Mouse (Mus musculus): ENCODE measurements around the gene Agap3. TPM values are rescaled to one million over a fixed set of nuclear protein-coding genes. Genes with fewer than 3 reads are reported as not detected.

Agap3 gene
- polyA plus RNA-seq, 1 experiment from 2014 or later, result 24.1 TPM

DNA sequence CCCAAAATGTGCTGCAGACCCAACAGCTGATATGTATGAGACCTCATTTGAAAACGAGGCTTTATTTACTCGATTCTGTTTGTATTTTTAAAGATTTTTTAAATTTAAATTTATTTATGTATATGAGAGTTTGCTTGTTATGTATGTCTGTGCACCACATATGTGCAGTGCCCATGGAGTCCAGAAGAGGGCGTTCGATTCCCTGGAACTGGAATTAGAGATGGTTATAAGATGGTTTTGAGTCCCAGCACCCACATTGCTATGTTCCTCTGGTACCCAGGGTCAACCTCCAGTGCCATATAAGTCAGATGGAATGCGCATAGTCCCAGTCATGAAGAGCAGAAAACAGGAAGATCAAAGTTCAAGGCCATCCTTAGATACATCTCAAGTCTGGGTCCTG lies 82.3 kb downstream of the Agap3 start:
- DNase-seq (ENCODE audit: extremely low spot score, low spot score), result no peak
- Histone ChIP-seq H3K27me3 (ENCODE audit: poor library complexity, severe bottlenecking) (peaks cover 61% of the 10 kb centered on the region), H3K9me3 (no peaks in the 10 kb centered on the region), H3K27ac (no peak overlapping the region), H3K4me3 (no peak overlapping the region), H3K36me3 (replicated peaks) (no peaks in the 10 kb centered on the region), H3K4me1 (peaks cover 35% of the 10 kb centered on the region)
- WGBS, result 59% methylated on average over 5 of the region's 5 CpGs

DNA sequence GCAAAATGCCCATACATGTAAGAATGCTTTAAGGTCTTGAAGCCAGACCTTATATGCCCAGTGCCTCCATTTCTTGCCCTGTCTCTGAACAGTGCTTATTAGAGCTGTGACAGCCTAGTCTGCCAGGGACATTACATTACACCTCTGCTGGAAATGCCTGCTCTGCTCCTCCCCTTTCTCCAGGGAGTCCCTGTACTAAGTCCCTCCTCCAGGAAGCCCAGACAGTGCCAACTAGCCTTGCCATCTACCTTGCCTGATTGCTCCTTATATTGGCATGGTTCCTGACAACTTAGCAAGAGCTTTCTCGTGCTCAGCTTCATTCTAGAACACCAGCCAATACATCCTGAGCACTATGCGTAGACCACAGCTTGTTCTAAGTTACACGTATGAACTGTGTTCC lies 83.8 kb downstream of the Agap3 start:
- H3K4me3 ChIP-seq, result no peak overlapping the region
- no peak overlapping the region for H3K27ac ChIP-seq
- no peak for DNase-seq (ENCODE audit: extremely low spot score, low spot score)
- no peaks in the 10 kb centered on the region for H3K9me3 ChIP-seq
- no peaks in the 10 kb centered on the region for H3K36me3 ChIP-seq (replicated peaks)
- peaks cover 31% of the 10 kb centered on the region for H3K4me1 ChIP-seq
- H3K27me3 ChIP-seq (ENCODE audit: poor library complexity, severe bottlenecking), result peaks cover 56% of the 10 kb centered on the region
- WGBS, result 84% methylated on average over 3 of the region's 3 CpGs

DNA sequence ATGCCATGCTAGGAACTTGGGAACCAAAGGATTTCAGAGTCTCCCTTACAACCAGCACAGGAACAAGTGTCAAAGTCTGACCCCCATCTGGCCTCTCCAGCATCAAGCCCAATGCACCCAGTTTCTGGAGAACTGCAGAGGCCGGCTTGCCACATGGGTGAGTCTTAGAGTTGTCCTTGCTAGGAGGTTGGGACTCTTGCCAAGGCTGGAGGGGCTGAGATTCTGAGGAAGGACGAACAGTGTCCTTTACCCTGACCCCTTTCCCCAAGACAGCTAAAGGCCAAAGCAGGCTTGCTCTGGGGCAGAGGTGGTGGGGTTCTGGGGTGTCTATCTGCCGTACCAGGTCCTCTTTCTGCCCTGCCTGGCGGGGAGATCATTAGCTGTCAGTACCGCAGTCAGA lies 84.5 kb downstream of the Agap3 start:
- H3K9me3 ChIP-seq, result no peaks in the 10 kb centered on the region
- no peak overlapping the region for H3K27ac ChIP-seq
- peaks cover 53% of the 10 kb centered on the region for H3K27me3 ChIP-seq (ENCODE audit: poor library complexity, severe bottlenecking)
- no peaks in the 10 kb centered on the region for H3K36me3 ChIP-seq (replicated peaks)
- WGBS, result 85% methylated on average over 5 of the region's 5 CpGs
- peaks cover 39% of the 10 kb centered on the region for H3K4me1 ChIP-seq
- H3K4me3 ChIP-seq, result no peak overlapping the region
- no peak for DNase-seq (ENCODE audit: extremely low spot score, low spot score)

GRCm38 (mm10) chr5:24537618-24538017 lies 85.6 kb downstream of the Agap3 start:
- Histone ChIP-seq H3K4me3 (no peak overlapping the region), H3K27me3 (ENCODE audit: poor library complexity, severe bottlenecking) (peaks cover 42% of the 10 kb centered on the region), H3K27ac (0 out of 2 replicates have a peak overlapping the region, but pooled peaks have one; percentile 36), H3K4me1 (peaks cover 39% of the 10 kb centered on the region), H3K36me3 (replicated peaks) (no peaks in the 10 kb centered on the region), H3K9me3 (no peaks in the 10 kb centered on the region)
- 71% methylated on average over 16 of the region's 16 CpGs for WGBS
- no peak for DNase-seq (ENCODE audit: extremely low spot score, low spot score)

- H3K4me3 ChIP-seq, result no peak overlapping the region
- H3K27ac ChIP-seq, result 0 out of 2 replicates have a peak overlapping the region, but pooled peaks have one; percentile 27
- peaks cover 28% of the 10 kb centered on the region for H3K27me3 ChIP-seq (ENCODE audit: poor library complexity, severe bottlenecking)
- no peaks in the 10 kb centered on the region for H3K9me3 ChIP-seq
- H3K36me3 ChIP-seq (replicated peaks), result no peaks in the 10 kb centered on the region
- 86% methylated on average over 22 of the region's 22 CpGs for WGBS
- DNase-seq (ENCODE audit: extremely low spot score, low spot score), result no peak
- H3K4me1 ChIP-seq, result peaks cover 32% of the 10 kb centered on the region
These were observed 87.8 kb downstream of the Agap3 start for GRCm38 (mm10) chr5:24539571-24540296.

- Histone ChIP-seq H3K9me3 (no peaks in the 10 kb centered on the region), H3K36me3 (replicated peaks) (no peaks in the 10 kb centered on the region), H3K27ac (peak within 1 kb of the TSS; percentile 27; the same call in 1 of the 2 replicates), H3K4me1 (peaks cover 32% of the 10 kb centered on the region), H3K27me3 (ENCODE audit: poor library complexity, severe bottlenecking) (peaks cover 28% of the 10 kb centered on the region), H3K4me3 (no peak within 1 kb of the TSS)
- DNase-seq (ENCODE audit: extremely low spot score, low spot score), result no peak
- WGBS, result 49% methylated on average over 14 of the region's 14 CpGs
These were observed 88.6 kb downstream of the Agap3 start, which contains the start of gene Asb10 for GRCm38 (mm10) chr5:24540387-24541143. Asb10 (minus strand) TSS chr5:24540978.

GRCm38 (mm10) chr5:24541144-24541569 lies 89.2 kb downstream of the Agap3 start:
- no peak for DNase-seq (ENCODE audit: extremely low spot score, low spot score)
- Histone ChIP-seq H3K27me3 (ENCODE audit: poor library complexity, severe bottlenecking) (peaks cover 28% of the 10 kb centered on the region), H3K36me3 (replicated peaks) (no peaks in the 10 kb centered on the region), H3K9me3 (no peaks in the 10 kb centered on the region), H3K4me1 (peaks cover 32% of the 10 kb centered on the region), H3K4me3 (no peak overlapping the region), H3K27ac (no peak overlapping the region)
- WGBS, result 58% methylated on average over 6 of the region's 6 CpGs

DNA sequence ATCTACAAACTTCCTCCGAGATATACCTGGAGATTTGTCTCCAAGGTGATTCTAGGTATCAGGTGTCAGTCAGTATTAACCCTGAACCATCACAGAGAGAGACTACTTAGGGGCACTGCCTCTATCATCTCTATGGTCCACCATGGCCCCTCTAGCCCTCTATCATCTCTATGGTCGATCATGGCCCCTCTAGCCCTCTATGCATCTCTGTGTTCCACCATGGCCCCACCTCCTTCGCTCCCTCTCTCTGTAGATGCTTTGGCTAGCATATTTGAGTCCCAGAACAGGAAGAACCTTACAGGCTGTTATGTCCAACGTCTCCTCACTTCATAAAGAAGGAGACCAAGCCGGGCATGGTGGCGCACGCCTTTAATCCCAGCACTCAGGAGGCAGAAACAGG lies 90.7 kb downstream of the Agap3 start:
- no peak overlapping the region for H3K27ac ChIP-seq
- 82% methylated on average over 7 of the region's 7 CpGs for WGBS
- H3K9me3 ChIP-seq, result no peaks in the 10 kb centered on the region

DNA sequence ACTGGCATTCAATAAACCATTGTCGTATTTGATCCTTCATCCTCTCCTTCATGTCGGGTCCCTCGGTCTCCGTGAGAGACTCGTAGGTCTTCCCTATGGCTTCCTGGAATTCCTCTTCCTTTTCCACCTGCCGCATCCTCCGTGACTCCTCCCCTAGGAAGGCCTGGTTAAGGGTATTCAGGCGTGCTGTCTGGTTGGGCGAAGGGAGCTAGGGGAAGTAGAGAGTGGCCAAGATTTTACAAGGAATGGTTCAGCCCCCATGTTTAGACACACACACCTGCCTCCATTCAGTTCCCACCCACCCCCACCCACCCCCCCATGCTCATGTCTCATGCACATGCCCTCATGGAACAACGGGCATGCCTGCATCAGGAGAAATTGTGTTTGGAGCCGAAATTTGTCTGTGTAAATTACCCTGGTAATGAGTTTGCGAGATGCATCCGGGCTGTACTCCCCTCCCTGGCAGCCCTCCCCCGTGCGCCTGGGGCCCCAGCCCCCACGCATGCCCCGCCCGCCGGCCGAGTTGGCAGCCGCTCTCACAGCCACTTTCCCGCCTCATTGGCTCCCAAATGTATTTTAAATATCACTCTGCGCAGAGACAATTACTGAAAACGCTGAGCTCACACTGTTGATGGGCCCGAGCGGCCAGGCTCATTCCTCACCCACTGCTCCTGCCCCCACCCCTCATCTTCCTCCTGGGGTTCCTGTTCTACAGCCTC lies 98.8 kb downstream of the Agap3 start:
- Histone ChIP-seq H3K36me3 (replicated peaks) (no peaks in the 10 kb centered on the region), H3K4me3 (peak overlapping the region; percentile 31; the same call in 1 of the 2 replicates), H3K27ac (peak overlapping the region; percentile 70), H3K4me1 (peaks cover 25% of the 10 kb centered on the region), H3K9me3 (no peaks in the 10 kb centered on the region; the same call in 1 of the 2 replicates), H3K27me3 (ENCODE audit: poor library complexity, severe bottlenecking) (peaks cover 35% of the 10 kb centered on the region)
- WGBS, result 41% methylated on average over 26 of the region's 26 CpGs
- DNase-seq (ENCODE audit: extremely low spot score, low spot score), result no peak

More for the DNA sequence above, 90.7 kb downstream of the Agap3 start:
- Histone ChIP-seq H3K36me3 (replicated peaks) (no peaks in the 10 kb centered on the region), H3K4me3 (no peak overlapping the region), H3K27me3 (ENCODE audit: poor library complexity, severe bottlenecking) (peaks cover 24% of the 10 kb centered on the region), H3K4me1 (peaks cover 21% of the 10 kb centered on the region)
- DNase-seq (ENCODE audit: extremely low spot score, low spot score), result no peak

DNA sequence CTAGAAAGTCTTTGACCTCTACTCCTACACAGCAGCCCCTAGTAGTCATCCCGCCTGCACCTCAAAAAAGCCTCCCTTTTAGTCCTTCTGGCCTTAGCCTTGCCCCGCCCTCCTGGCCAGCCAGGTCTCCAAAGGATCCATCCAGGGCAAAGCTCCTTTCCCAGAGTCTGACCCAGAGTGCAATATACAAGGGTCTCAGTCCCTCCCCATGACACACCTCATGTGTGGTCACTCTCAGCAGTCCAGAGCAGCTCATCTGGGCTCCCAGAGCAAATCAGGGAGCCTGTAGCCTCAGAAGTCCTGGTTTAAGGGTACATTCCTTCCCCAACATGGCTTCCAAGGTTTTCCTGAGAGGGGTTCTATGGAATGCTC lies 99.3 kb downstream of the Agap3 start:
- Histone ChIP-seq H3K9me3 (no peaks in the 10 kb centered on the region; the same call in 1 of the 2 replicates), H3K27ac (peak overlapping the region; percentile 70), H3K27me3 (ENCODE audit: poor library complexity, severe bottlenecking) (peaks cover 35% of the 10 kb centered on the region), H3K4me3 (peak overlapping the region; percentile 31; the same call in 1 of the 2 replicates), H3K4me1 (peaks cover 25% of the 10 kb centered on the region), H3K36me3 (replicated peaks) (no peaks in the 10 kb centered on the region)
- 47% methylated on average over 2 of the region's 2 CpGs for WGBS
- no peak for DNase-seq (ENCODE audit: extremely low spot score, low spot score)
